Mouse (Mus musculus) left cerebral cortex, adult 2 months (tissue): ENCODE data around the gene Atp8b5. TPM values are rescaled to one million over a fixed set of nuclear protein-coding genes. Genes with fewer than 3 reads are reported as not detected.

Experiments
- DNase-seq, 2 experiments: peaks; one replicate each; pipeline ENCODE4 v3.0.0; 2021 to 2022; ENCODE audit warnings: low spot score in 2 of 2, mixed read lengths in 1 of 2; ENCODE audit errors: extremely low spot score in 1 of 2
- H3K27ac ChIP-seq: fragments of 200-600 bp; 2 replicates; pipeline ENCODE4 v1.8.1; 2022
- H3K4me3 ChIP-seq: fragments of 200-600 bp; 2 replicates; pipeline ENCODE4 v1.8.1; 2022
- CTCF ChIP-seq: fragments of 200-600 bp; IDR thresholded peaks from 2 replicates; pipeline ENCODE4 v1.8.1; 2022; ENCODE audit warnings: antibody characterized with exemption, mild to moderate bottlenecking, moderate library complexity
- intact Hi-C: fragments of 180-260 bp; cut with DNase I; formaldehyde crosslinking; loops from one replicate; pipeline ENCODE4 v1.15.1; 2025
- long read RNA-seq, 2 experiments: library from polyadenylated mRNA; stranded (forward); transcript quantifications; one replicate each; pipeline ENCODE4 v2.0.0; 2021; ENCODE audit warnings: borderline mapping rate in 2 of 2
- total RNA-seq, 2 experiments: library from RNA; stranded (reverse); gene quantifications; 2 replicates each; pipeline ENCODE4 v1.2.3; 2021

Gene Atp8b5
- under 1 TPM; 0.09 to 0.54 TPM for total RNA-seq
- long read RNA-seq, experiment 1: 0 reads
- long read RNA-seq, experiment 2, partial matches to known transcripts: 0 of 2 reads
- long read RNA-seq, experiment 2, other reads (novel, unspliced or antisense): 2 of 2 reads

DNA sequence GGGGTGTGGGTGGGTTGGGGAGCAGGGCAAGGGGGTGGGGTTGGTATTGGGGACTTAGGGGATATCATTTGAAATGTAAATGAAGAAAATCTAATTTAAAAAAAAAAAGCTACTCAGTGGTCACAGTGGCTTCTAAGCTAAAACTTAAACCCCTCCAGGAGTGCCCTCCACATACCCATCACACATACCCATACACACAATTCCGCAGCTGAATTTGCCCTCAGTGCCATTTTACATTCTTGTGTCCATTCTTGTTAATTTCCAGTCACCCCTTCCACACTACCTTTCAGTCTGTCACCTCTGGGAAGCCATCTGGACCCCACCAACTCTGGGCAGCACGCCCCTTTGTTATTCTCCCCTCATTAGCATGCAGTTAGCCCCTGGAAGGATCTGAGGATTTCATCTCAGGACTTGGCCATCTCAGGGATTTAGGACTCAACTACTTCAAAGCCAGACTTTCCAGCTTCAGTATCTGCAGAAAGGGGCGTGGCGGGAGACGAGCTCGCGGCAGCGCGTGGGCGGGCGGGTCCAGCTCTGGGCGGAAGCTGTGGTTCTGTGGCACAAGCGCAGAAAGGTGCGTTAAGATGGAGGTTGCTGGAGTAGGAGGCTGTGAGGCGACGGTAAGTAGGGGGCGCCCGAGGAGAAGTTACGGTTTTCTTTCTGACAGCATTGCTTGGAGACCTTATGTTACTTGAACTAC, at the start of gene Atp8b5:
TSS of gene Atp8b5 (plus strand) at position 537 of the 700 bp plus-strand sequence.
- intact Hi-C loops: loop anchor here (2.0 kb wide), 2 partner anchors 116 to 154 kb away; no protein-coding TSS in a partner anchor
- Histone ChIP-seq H3K27ac (no peak within 1 kb of the TSS), H3K4me3 (peak within 1 kb of the TSS; percentile 39)
- DNase-seq: peak; percentile 81 to 83
- TF ChIP-seq CTCF: peak; percentile 70

GRCm38 (mm10) chr4:43217997-43218396, 49.0 kb upstream of the Atp8b5 start:
- DNase-seq: no peak
- H3K4me3 ChIP-seq: no peak overlapping the region

GRCm38 (mm10) chr4:43231821-43232220, 35.1 kb upstream of the Atp8b5 start:
- Histone ChIP-seq H3K27ac (no peak overlapping the region), H3K4me3 (no peak overlapping the region)
- DNase-seq: no peak
- TF ChIP-seq CTCF: no peak
- intact Hi-C loops: no loop called here

More at GRCm38 (mm10) chr4:43217997-43218396, 49.0 kb upstream of the Atp8b5 start:
- peak overlapping the region; percentile 33; the same call in 1 of the 2 replicates for H3K27ac ChIP-seq
- TF ChIP-seq CTCF: no peak
- intact Hi-C loops: no loop called here

GRCm38 (mm10) chr4:43232985-43233384, 34.0 kb upstream of the Atp8b5 start:
- intact Hi-C loops: no loop called here
- DNase-seq: no peak
- no peak overlapping the region for H3K27ac ChIP-seq
- no peak for TF ChIP-seq CTCF
- no peak overlapping the region for H3K4me3 ChIP-seq

DNA sequence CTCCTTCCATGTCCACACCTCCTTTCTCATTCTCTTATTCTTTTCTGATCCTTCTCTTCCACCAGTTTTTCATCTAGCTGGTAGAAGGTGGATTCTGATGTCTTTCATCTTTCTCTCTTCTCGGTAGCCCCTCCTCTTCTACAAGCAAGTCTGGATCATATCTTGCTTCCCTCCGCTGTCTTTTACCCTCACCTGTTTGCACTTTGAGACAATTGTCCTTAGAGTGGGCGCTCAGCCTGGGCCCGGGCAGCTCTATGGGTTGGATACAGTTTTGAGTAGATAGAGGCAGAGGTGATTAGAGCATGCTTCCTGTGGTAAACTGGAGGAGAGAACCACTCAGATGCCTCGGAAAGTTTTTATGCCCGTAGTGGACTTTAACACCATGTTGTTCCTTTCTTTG, 33.5 kb upstream of the Atp8b5 start:
- H3K4me3 ChIP-seq: no peak overlapping the region
- intact Hi-C loops: no loop called here
- no peak for TF ChIP-seq CTCF
- DNase-seq: no peak
- H3K27ac ChIP-seq: no peak overlapping the region

DNA sequence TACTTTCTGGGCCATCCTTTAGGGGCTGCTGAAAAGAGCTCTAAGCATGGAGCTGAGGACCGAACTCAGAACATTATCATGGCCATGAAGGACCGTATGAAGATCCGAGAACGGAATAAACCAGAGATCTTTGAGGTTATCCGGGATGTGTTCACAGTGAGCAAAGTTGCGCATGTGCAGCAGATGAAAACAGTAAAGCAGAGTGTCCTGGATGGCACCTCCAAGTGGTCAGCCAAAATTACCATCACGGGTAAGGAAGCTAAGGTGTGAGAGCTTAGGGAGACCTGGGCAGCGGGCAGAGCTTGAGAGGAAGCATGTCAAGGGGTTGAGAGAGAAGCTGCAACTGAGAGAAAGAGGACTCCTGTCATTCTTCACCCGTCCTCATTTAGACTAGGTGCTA, 30.1 kb upstream of the Atp8b5 start:
- intact Hi-C loops: no loop called here
- no peak for DNase-seq
- Histone ChIP-seq H3K27ac (no peak overlapping the region), H3K4me3 (no peak overlapping the region)
- no peak for TF ChIP-seq CTCF

GRCm38 (mm10) chr4:43240716-43241115, 26.2 kb upstream of the Atp8b5 start:
- no peak for DNase-seq
- no peak overlapping the region for H3K4me3 ChIP-seq
- intact Hi-C loops: no loop called here
- no peak overlapping the region for H3K27ac ChIP-seq
- no peak for TF ChIP-seq CTCF

- peak in 1 of 2 experiments; percentile 24 for DNase-seq
- TF ChIP-seq CTCF: peak; percentile 70
- H3K4me3 ChIP-seq: no peak overlapping the region
- no peak overlapping the region for H3K27ac ChIP-seq
- intact Hi-C loops: loop anchor here (2.0 kb wide), 2 partner anchors 61 to 197 kb away; partner anchors contain the start of gene Fam214b
Observed at GRCm38 (mm10) chr4:43244022-43244421, 22.9 kb upstream of the Atp8b5 start.

DNA sequence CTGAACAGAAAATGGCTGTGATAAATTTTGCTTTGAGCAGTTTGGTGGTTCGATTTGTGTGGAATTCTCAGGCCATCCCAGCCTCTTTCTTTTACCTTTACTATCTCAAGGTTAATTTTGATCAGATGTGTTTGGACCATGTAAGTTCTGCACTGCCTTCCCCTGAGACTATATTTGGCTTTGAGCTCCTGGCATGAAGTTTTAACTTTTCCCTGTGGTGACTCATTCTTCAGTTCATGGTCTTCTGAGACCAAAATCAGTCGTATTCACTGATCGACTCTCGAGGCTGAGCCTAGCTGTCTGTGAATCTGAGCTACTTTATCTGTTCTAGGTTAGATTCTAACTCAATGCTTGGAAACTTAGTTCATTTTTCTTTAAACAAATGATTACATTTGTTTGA, 21.2 kb upstream of the Atp8b5 start:
- intact Hi-C loops: loop anchor here (2.0 kb wide), 2 partner anchors 63 to 199 kb away; partner anchors contain the start of gene Fam214b
- Histone ChIP-seq H3K27ac (no peak overlapping the region), H3K4me3 (no peak overlapping the region)
- no peak for DNase-seq
- TF ChIP-seq CTCF: no peak

- no peak for TF ChIP-seq CTCF
- Histone ChIP-seq H3K27ac (no peak overlapping the region; the same call in 1 of the 2 replicates), H3K4me3 (no peak overlapping the region)
- intact Hi-C loops: no loop called here
- no peak for DNase-seq
Observed at GRCm38 (mm10) chr4:43248026-43248425, 18.9 kb upstream of the Atp8b5 start.

- H3K4me3 ChIP-seq: no peak overlapping the region
- H3K27ac ChIP-seq: peak overlapping the region; percentile 0; the same call in 1 of the 2 replicates
- TF ChIP-seq CTCF: no peak
- DNase-seq: peak in 1 of 2 experiments; percentile 28
- intact Hi-C loops: no loop called here
Observed at GRCm38 (mm10) chr4:43248909-43249308, 18.1 kb upstream of the Atp8b5 start.

DNA sequence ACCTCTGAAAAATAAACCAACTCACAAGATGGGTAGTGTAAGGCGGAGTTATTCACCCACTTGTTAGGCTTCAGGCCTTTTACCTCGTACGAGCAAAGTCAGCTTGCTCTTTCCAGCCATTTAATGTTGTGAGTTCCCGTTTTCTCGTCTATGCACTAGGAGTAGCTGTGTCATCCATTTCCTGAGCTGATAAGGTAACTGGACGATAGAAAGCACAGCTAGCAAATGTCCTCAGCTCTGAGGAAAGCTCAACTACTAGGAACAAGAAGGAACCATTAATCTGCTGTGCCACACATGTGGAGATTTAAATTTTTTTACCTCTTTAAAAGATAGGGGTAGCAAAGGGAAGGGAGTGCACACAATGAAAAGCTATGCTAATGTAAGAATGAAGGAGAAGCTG, 15.7 kb upstream of the Atp8b5 start:
- Histone ChIP-seq H3K4me3 (no peak overlapping the region), H3K27ac (no peak overlapping the region)
- intact Hi-C loops: no loop called here
- no peak for DNase-seq
- TF ChIP-seq CTCF: no peak
